Mouse (Mus musculus) layer of hippocampus, adult 18-20 months (tissue): ENCODE data around the gene Ccdc188. TPM values are rescaled to one million over a fixed set of nuclear protein-coding genes. Genes with fewer than 3 reads are reported as not detected.
A peak's percentile ranks its signal among the peaks of the same experiment; 100 is the strongest.

Experiments
- DNase-seq, 2 experiments: peaks; one replicate each; pipeline ENCODE4 v3.0.0; 2022; ENCODE audit warnings: low spot score in 2 of 2
- total RNA-seq, 2 experiments: library from RNA; stranded (reverse); gene quantifications; 2 replicates each; pipeline ENCODE4 v1.2.3; 2021

Ccdc188 gene
- total RNA-seq, 2 experiments from 2014 or later = not detected

DNA sequence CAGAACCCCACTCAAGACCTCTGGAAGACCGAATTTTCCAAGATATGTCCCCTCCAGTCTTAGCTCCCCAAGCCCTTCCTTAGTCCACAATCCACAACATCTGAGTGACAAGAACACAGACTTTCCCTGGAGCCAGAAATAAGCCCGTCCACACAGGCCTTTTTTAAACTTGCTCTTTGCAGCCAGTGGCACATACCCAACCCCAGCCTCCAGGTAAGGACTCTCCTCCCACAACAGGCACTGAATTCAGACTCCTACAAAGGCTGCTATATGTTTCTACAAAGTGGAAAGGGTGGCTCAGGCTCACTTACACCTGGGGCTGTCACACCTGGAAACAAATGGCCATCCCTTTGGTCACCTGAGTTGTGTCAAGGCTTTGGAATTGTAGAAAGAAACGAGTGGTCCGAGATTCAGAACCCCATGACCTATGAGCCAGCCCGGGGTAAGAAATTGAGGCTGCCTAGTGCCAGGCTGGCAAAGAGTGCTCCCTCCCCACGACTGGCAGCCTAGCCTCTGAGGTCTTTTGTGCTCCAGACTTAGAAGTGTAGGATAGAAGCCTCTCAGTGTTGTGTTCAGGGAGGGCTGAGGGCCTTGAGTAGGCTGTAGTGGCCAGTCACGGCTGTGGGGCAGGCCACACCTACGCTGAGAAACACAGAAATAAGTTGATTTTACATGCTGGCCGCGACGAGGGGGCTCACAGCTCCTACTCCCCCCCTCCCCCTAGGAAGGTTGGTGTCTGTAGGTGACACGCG lies 16.4 kb downstream of the Ccdc188 start:
- no peak for DNase-seq

DNA sequence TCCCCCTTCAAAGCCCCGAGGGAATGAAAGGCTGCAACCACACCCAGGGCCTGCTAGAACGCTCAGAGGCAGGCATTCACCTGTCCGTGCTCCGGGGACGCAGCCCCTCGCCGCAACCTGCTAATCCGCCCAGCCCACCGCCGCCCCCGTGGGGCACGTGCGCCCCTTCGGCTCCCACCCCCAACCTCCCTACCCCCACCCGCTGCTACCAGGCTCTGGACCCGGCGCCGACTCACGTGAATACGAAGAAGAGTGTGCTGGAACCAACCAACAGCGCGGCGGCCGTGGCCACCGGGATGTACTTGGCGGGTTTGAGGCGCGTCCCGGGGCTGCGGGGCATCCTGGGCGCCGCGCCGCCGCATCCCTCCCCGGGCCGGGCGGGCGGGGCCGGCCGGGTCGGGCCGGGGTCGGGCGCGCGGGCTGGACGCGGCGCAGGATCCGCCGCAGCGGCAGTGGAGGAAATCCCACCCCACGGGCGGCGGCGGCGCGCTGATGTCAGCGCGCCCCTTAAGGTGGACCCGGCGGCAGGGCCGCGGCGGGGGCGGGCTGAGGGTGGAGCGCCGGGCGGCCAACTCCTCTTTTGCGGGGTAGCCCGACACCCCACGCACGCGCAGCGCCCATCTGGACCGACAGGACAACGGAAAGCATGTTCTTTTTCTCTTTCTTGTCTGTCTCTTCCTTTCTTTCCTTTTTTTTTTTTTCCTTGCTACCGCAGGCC lies 17.2 kb downstream of the Ccdc188 start, which contains the start of gene Zdhhc8:
Zdhhc8 (minus strand) TSS at position 466 of the 718 bp plus-strand sequence.
- DNase-seq = peak; percentile 67 to 82

DNA sequence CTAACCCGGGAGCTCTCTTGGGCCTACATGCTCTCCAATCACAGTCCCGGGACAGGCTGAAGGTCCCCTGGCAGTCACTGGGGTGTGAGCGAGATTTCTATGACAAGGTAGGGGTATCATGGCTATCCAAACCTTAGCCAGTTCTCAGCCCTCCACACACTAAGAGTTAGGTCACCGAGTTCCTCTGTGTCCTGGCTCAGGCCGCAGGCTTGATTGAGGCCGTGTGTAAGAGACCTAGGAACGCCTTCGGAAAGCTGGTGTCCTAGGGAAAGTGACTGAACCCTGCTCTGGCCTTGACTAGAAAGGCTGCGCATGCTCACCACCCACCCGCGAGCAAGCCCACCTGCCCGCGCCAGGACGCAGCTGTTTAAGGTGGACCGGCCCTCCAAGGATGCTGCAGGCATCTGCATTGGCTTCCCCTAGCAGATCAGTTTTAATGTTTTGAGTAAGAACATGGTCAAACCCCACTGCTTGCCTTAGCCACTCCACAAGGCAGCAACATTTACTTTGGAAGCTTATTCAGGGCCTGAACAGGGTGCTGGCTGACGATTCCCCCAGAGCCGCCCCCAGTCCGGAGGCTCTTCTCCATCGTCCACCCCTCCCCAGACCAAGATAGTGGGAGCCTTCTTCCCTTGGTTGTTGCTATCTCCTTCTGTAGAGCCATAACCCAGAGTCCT lies 17.8 kb downstream of the Ccdc188 start:
- DNase-seq = peak; percentile 59 to 71

GRCm38 (mm10) chr16:18236676-18237501 lies 19.2 kb downstream of the Ccdc188 start:
- no peak for DNase-seq

- DNase-seq = no peak
Measured at GRCm38 (mm10) chr16:18241581-18241980, 23.9 kb downstream of the Ccdc188 start.

- no peak for DNase-seq
Measured at GRCm38 (mm10) chr16:18247521-18248399, 30.1 kb downstream of the Ccdc188 start.

DNA sequence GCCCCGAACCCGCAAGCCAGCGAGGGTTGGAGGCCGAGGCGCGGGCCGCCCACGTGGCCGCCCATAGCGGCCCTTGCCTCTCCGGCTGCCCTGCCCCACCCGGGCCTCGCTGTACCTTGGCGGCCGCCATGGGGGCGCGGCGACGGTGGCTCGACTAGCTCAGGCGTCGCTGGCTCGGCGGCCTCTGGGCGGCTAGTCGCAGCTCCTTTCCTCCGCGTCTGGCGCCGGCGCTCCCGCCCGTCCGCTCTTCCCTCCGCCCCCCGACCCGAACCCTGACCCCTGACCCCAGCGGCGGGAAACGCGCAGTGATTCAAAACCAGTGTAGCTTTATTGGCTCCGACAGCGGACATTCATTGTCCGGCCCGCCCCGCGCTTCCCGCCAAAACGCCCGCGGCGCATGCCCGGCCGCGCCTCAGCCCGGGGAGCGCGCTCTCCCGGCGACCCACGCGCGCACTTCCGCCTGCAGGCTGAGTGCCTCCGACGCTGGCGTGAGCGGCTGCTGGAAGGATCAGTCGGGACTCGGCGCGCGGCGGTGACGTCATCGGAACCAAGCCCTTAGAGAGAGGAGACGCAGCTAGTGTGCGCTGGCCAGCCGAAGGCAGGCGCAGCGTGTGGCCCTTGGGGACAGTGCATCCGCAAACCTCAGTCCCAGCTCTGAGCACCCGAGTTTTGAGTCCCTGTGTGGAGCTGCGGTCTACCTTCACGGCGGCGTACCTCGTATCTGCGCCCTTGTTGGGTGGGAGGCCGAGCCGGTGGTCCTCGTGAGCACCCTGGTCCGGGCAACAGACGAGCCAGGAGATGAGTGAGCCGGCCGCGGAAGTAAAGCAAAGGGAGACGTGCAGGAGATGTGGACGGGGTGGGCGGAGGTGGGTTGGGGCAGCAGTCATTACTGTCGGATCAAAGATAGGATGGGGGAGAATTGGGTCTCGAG lies 31.0 kb downstream of the Ccdc188 start, which contains the start of the genes Trmt2a and Ranbp1:
Trmt2a (plus strand) TSS at position 247 of the 931 bp plus-strand sequence.
Ranbp1 (minus strand) TSS at position 300 of the 931 bp plus-strand sequence.
- peak; percentile 98 to 99 for DNase-seq

GRCm38 (mm10) chr16:18249364-18249967 lies 31.8 kb downstream of the Ccdc188 start:
- DNase-seq = no peak

DNA sequence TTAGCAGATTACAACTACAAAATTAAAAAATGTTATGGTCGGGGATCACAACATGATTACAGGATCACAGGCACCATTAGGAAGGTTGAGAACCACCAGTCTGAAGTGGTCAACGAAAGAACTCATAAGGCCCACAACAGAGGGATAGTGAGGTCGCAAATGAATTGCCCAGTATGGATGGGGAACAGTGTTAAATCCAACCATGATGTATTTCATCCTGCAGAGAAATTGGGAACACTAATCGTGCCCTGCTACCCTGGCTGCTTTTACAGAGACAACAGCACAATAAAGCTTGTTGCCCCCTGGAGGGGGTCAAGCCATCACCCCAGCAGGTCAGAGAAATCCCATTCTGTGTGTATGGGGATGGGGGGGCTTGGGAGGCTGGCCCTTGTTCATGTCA lies 32.6 kb downstream of the Ccdc188 start:
- DNase-seq = no peak

DNA sequence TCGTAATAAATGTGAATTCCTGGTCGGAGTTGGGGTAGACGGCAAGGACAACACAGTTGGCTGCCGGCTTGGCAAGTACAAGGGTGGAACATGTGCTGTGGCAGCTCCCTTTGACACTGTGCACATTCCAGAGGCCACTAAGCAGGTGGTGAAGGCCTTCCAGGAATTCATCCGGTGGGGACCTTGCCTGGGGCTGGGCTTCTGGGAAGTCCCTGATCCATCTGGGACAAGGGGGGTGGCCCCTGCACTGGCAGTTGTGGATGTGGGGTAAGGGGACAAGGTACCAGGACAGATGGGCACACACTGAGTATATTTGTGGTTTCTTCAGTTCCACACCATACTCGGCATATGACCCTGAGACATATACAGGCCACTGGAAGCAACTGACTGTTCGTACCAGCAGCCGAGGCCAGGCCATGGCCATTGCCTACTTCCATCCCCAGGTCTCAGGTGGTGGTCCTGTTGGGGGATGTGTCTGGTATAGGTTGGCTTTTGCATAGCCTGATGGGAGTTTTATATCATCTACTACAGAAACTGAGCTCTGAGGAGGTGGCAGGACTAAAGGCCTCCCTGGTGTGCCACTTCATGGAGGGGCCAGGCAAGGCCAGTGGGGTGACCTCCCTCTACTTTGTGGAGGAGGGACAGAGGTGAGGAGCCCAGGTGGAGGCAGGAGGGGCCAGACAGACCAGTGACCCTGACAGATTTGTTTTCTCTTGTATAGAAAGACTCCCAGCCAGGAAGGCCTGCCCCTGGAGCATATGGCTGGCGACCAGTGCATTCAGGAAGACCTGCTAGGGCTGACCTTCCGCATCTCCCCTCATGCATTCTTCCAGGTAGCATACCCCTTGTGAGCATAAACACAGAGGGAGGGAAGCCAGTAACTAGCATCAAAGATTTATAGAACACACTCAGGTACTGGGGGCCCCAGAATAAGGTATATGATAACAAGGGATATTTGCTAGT lies 33.4 kb downstream of the Ccdc188 start:
- no peak for DNase-seq

DNA sequence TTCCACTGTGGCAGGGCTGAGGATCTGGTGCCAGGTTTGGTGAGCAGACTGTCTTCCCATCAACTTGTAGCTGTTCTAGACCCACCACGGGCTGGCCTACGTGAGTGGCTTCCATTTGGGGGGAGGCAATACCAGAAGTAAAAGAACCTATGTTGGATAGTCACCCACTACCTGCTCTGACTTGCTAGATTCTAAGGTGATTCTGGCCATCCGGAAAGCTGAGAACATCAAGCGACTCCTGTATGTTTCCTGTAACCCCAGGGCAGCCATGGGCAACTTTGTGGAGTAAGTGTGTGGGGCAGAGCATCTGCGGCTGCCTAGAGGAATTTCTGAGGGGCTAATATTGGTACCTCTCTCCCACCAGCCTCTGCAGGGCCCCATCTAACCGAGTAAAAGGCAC lies 35.1 kb downstream of the Ccdc188 start:
- no peak for DNase-seq

DNA sequence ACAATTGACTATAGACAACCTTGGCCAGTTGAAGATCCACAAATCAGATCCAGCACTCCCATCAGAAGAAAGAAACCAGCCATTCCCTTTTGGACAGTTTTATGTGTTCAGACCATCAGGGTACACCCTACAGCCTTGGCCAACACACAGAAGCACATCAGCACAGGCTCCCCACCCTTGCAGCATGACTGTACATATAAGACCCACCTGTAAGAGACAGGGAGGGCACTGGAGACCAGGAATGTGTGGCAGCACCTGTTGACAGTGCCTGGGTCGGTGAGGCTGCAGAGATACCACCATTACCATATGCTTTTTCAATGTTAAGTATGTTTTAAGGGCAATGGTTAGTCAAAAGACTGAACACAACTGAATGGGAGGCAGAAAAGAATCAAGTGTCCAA lies 36.2 kb downstream of the Ccdc188 start:
- no peak for DNase-seq

- DNase-seq = no peak
Measured at GRCm38 (mm10) chr16:18258221-18258620, 40.5 kb downstream of the Ccdc188 start, which contains the start of gene Gm49776. TSS of gene Gm49776 (minus strand) at chr16:18258321.

DNA sequence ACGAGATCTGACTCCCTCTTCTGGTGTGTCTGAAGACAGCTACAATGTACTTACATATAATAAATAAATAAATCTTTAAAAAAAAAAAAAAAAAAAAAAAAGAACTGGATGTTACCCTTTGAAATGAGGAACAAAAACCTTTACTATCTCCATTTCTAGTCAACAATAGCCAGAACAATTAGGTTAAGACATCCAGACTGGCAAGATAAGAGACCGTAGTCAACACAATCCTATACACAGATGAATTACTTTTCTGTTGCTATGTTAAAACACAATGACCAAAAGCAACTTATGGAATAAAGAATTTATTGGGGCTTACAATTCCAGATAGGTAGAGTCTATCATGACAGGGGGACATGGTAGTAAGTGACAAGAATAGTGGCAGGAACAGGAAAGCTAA lies 47.3 kb downstream of the Ccdc188 start:
- no peak for DNase-seq

DNA sequence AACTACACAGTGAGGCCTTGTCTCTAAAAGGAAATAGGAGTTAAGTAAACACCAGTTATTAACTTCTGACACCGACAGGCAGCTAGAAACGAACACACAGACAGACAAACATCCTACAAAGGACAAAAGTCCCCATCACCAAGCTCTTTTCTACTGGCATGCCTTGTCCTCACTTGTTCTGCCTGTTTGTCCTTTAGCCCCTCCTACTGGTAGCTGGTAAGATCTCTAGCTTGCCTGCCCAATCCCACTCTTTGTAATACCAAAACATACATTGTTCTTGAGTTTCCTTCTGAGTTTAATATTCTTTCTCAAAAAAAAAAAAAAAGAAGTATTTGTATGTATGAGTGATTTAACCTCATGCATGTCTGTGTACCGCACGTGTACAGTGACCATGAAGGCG lies 50.5 kb downstream of the Ccdc188 start:
- DNase-seq = no peak
